Mouse (Mus musculus) hindbrain, embryonic 16.5 days (tissue): ENCODE results near the gene Rap2b. TPM values are rescaled to one million over a fixed set of nuclear protein-coding genes. Genes with fewer than 3 reads are reported as not detected.

Experiments used
- ATAC-seq: fragments of 200-750 bp; cut with Nextera tagmentation; 2 replicates; pipeline ENCODE4 v1.8.0; 2017; ENCODE audit warnings: moderate TSS enrichment, moderate library complexity
- H3K27ac ChIP-seq: fragments of 300-500 bp; sonication (generic); 2 replicates; pipeline ENCODE4 v1.5.1; 2014; ENCODE audit warnings: low read depth, mild to moderate bottlenecking, control low read depth, low read length, moderate library complexity
- H3K27me3 ChIP-seq: fragments of 300-500 bp; sonication (generic); replicated peaks from 2 replicates; pipeline ENCODE4 v1.6.1; 2014; ENCODE audit warnings: low read length; ENCODE audit not compliant: control insufficient read depth, insufficient read depth
- H3K36me3 ChIP-seq: fragments of 300-500 bp; sonication (generic); 2 replicates; pipeline ENCODE4 v1.6.1; 2014; ENCODE audit warnings: mild to moderate bottlenecking, low read length, moderate library complexity, mixed read lengths; ENCODE audit not compliant: control insufficient read depth, insufficient read depth
- H3K4me1 ChIP-seq: fragments of 300-500 bp; sonication (generic); 2 replicates; pipeline ENCODE4 v1.6.1; 2014; ENCODE audit warnings: low read depth, low read length; ENCODE audit not compliant: control insufficient read depth, insufficient read depth
- H3K4me2 ChIP-seq: fragments of 300-500 bp; sonication (generic); 2 replicates; pipeline ENCODE4 v1.6.1; 2014; ENCODE audit warnings: mild to moderate bottlenecking, low read length, control low read depth, moderate library complexity
- H3K4me3 ChIP-seq: fragments of 300-500 bp; sonication (generic); 2 replicates; pipeline ENCODE4 v1.5.1; 2014; ENCODE audit warnings: mild to moderate bottlenecking, low read length, control low read depth, moderate library complexity
- H3K9ac ChIP-seq: fragments of 300-500 bp; sonication (generic); 2 replicates; pipeline ENCODE4 v1.6.1; 2014; ENCODE audit warnings: low read depth, mild to moderate bottlenecking, control low read depth, low read length, moderate library complexity
- H3K9me3 ChIP-seq: fragments of 300-500 bp; sonication (generic); 2 replicates; pipeline ENCODE4 v1.6.1; 2014; ENCODE audit warnings: mild to moderate bottlenecking, low read length, moderate library complexity; ENCODE audit not compliant: control insufficient read depth
- WGBS: fragments of 180-500 bp; shearing (Covaris S2); extraction: QIAGEN DNeasy Blood & Tissue Kit; methylation state at CpG from one replicate; pipeline ENCODE4 v1.1.7; 2014; 5-methylcytosine and 5-hydroxymethylcytosine counted together
- polyA plus RNA-seq: library from polyadenylated mRNA; unstranded; fragments of >200 nt; fragmentation: Nextera tagmentation; extraction: Ambion mirVana; gene quantifications from 2 replicates; pipeline ENCODE4 v1.2.1, GENCODE M21; 2015

Gene Rap2b
- polyA plus RNA-seq, 1 experiment from 2014 or later: 10.7 TPM

DNA sequence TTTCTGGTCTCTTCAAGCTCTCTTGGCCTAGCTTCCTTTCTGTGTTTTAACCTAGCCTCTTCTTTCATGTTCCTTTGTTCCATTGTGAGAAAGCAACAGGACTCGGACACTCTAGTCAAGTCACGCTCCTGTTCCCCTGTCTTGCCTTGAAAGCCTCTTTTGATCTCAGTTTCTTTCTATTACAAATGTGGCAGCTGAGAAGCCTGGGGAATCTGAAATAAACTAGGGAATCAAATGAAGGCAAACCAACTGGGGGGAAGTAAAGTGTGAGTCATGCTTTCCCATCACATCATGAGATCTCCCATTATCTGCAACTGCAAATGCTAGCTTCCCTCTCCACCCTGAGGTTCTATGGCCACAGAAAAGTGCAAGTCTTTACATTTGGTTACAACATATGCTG, 35.3 kb downstream of the Rap2b start:
- no peak overlapping the region for H3K4me3 ChIP-seq
- H3K36me3 ChIP-seq: no peaks in the 10 kb centered on the region
- no peak for ATAC-seq
- no peaks in the 10 kb centered on the region for H3K9me3 ChIP-seq
- H3K4me1 ChIP-seq: no peaks in the 10 kb centered on the region
- 22% methylated on average over 2 of the region's 2 CpGs for WGBS
- H3K27ac ChIP-seq: no peak overlapping the region
- no peak overlapping the region for H3K9ac ChIP-seq
- H3K4me2 ChIP-seq: no peak overlapping the region
- no peaks in the 10 kb centered on the region for H3K27me3 ChIP-seq

DNA sequence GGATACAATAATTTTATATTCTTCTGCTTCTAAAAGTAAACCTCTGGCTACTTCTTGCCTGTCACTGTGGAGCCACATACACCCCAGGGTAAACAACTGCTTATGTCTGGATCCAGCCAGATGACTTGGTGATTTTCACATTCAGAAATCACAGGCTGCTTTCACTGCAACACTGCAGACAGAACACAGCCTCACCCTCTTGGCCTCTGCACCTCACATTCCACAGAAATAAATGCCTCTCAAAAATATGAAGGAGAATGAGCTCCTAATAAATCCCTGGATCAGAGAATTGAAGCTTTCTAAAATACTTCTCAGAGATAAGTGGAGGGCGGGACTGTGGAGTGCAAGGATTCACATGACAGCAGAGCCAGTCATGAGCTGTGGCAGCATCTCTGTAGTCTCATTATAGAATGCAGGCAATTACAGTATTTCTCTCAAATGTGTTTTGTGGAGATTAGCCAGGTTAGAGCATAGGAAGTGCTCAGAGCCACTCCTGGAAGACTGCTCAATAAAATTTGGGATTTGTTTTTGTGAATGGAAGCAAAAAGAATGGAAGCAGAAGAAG, 39.5 kb downstream of the Rap2b start:
- no peak for ATAC-seq

GRCm38 (mm10) chr3:61406921-61407320, 45.5 kb downstream of the Rap2b start:
- Histone ChIP-seq H3K4me2 (no peak overlapping the region), H3K4me3 (no peak overlapping the region), H3K4me1 (no peaks in the 10 kb centered on the region), H3K9ac (no peak overlapping the region), H3K36me3 (no peaks in the 10 kb centered on the region), H3K27ac (no peak overlapping the region), H3K9me3 (no peaks in the 10 kb centered on the region), H3K27me3 (no peaks in the 10 kb centered on the region)
- WGBS: 77% methylated on average over 4 of the region's 4 CpGs
- no peak for ATAC-seq

More for the DNA sequence above, 39.5 kb downstream of the Rap2b start:
- Histone ChIP-seq H3K4me3 (no peak overlapping the region), H3K9ac (no peak overlapping the region), H3K27me3 (no peaks in the 10 kb centered on the region), H3K9me3 (no peaks in the 10 kb centered on the region), H3K27ac (no peak overlapping the region), H3K36me3 (no peaks in the 10 kb centered on the region), H3K4me2 (no peak overlapping the region), H3K4me1 (no peaks in the 10 kb centered on the region)
- 70% methylated on average over 1 of the region's 1 CpGs for WGBS

DNA sequence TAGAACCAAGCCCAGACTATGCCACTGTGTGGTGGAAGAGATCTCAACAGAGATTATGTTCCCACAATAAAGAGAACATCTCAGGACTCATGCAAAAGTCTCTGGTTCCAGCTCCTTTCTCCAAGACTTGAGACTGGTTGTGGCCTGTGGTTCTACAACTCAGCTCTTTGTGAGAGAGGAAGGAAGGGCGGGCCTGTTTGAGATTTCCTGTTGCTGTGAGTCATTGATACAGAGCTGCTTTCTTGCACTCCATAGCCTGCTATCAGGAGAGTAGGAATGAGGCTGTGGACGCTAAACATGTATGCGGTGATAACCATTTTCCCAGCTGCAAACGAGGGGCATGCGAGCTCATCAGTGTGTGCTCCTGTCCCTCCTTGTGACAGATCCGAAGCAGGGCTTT, 48.2 kb downstream of the Rap2b start:
- Histone ChIP-seq H3K4me3 (no peak overlapping the region), H3K4me2 (no peak overlapping the region), H3K27me3 (no peaks in the 10 kb centered on the region), H3K4me1 (no peaks in the 10 kb centered on the region), H3K27ac (no peak overlapping the region), H3K9ac (no peak overlapping the region), H3K9me3 (no peaks in the 10 kb centered on the region), H3K36me3 (no peaks in the 10 kb centered on the region)
- ATAC-seq: no peak
- 90% methylated on average over 6 of the region's 6 CpGs for WGBS

- no peaks in the 10 kb centered on the region for H3K9me3 ChIP-seq
- H3K4me2 ChIP-seq: no peak overlapping the region
- no peak overlapping the region for H3K27ac ChIP-seq
- 38% methylated on average over 1 of the region's 1 CpGs for WGBS
- H3K9ac ChIP-seq: no peak overlapping the region
- ATAC-seq: no peak
- no peaks in the 10 kb centered on the region for H3K4me1 ChIP-seq
- H3K27me3 ChIP-seq: no peaks in the 10 kb centered on the region
- no peaks in the 10 kb centered on the region for H3K36me3 ChIP-seq
- no peak overlapping the region for H3K4me3 ChIP-seq
These were observed 54.4 kb downstream of the Rap2b start for GRCm38 (mm10) chr3:61415883-61416282.

Other genes with a start within 250 kb of the Rap2b start
- not detected in 2 replicates for gene B430305J03Rik, start 4.3 kb downstream of the Rap2b start, polyA plus RNA-seq